Mouse (Mus musculus): ENCODE data around the gene Pced1b. TPM values are rescaled to one million over a fixed set of nuclear protein-coding genes. Genes with fewer than 3 reads are reported as not detected.

Pced1b gene
- polyA plus RNA-seq, 1 experiment from 2014 or later: 8.5 TPM

GRCm38 (mm10) chr15:97407496-97408454 lies 160.9 kb downstream of the Pced1b start:
- no peaks in the 10 kb centered on the region for H3K27me3 ChIP-seq (replicated peaks; ENCODE audit: control insufficient read depth, insufficient read depth, low read length)
- ATAC-seq (replicated peaks; ENCODE audit: low FRiP score): no peak
- WGBS: 64% methylated on average over 17 of the region's 17 CpGs
- H3K4me2 ChIP-seq: no peak overlapping the region
- no peak overlapping the region for H3K9ac ChIP-seq (ENCODE audit: low read depth, low read length)
- H3K36me3 ChIP-seq (ENCODE audit: control insufficient read depth, insufficient read depth, low read length): no peaks in the 10 kb centered on the region
- H3K9me3 ChIP-seq (ENCODE audit: control insufficient read depth, low read length): no peaks in the 10 kb centered on the region
- peaks cover 10% of the 10 kb centered on the region for H3K4me1 ChIP-seq (replicated peaks; ENCODE audit: control insufficient read depth, insufficient read depth, low read length)
- no peak overlapping the region for H3K27ac ChIP-seq (ENCODE audit: low read depth, low read length)
- H3K4me3 ChIP-seq (ENCODE audit: low read depth, low read length): no peak overlapping the region
- no peak for DNase-seq (ENCODE audit: low spot score)

- H3K9ac ChIP-seq (ENCODE audit: low read depth, low read length): no peak overlapping the region
- H3K4me1 ChIP-seq (replicated peaks; ENCODE audit: control insufficient read depth, insufficient read depth, low read length): no peaks in the 10 kb centered on the region; the same call in 1 of the 2 replicates
- H3K4me3 ChIP-seq (ENCODE audit: low read depth, low read length): no peak overlapping the region
- WGBS: 89% methylated on average over 2 of the region's 2 CpGs
- no peak overlapping the region for H3K27ac ChIP-seq (ENCODE audit: low read depth, low read length)
- no peak overlapping the region for H3K4me2 ChIP-seq
- H3K9me3 ChIP-seq (ENCODE audit: control insufficient read depth, low read length): no peaks in the 10 kb centered on the region
- ATAC-seq (replicated peaks; ENCODE audit: low FRiP score): no peak
- no peak for DNase-seq (ENCODE audit: low spot score)
- no peaks in the 10 kb centered on the region for H3K27me3 ChIP-seq (replicated peaks; ENCODE audit: control insufficient read depth, insufficient read depth, low read length)
- no peaks in the 10 kb centered on the region for H3K36me3 ChIP-seq (ENCODE audit: control insufficient read depth, insufficient read depth, low read length)
Observed at GRCm38 (mm10) chr15:97411136-97411535, 164.2 kb downstream of the Pced1b start.

- Histone ChIP-seq H3K27me3 (replicated peaks; ENCODE audit: control insufficient read depth, insufficient read depth, low read length) (no peaks in the 10 kb centered on the region), H3K27ac (ENCODE audit: low read depth, low read length) (no peak overlapping the region), H3K36me3 (ENCODE audit: control insufficient read depth, insufficient read depth, low read length) (no peaks in the 10 kb centered on the region), H3K4me1 (replicated peaks; ENCODE audit: control insufficient read depth, insufficient read depth, low read length) (no peaks in the 10 kb centered on the region; the same call in 1 of the 2 replicates), H3K9ac (ENCODE audit: low read depth, low read length) (no peak overlapping the region), H3K4me3 (ENCODE audit: low read depth, low read length) (no peak overlapping the region), H3K4me2 (no peak overlapping the region), H3K9me3 (ENCODE audit: control insufficient read depth, low read length) (no peaks in the 10 kb centered on the region)
- ATAC-seq (replicated peaks; ENCODE audit: low FRiP score) (no peak), DNase-seq (ENCODE audit: low spot score) (no peak)
- WGBS: 83% methylated on average over 6 of the region's 6 CpGs
Observed at GRCm38 (mm10) chr15:97411671-97412070, 164.8 kb downstream of the Pced1b start.

- Histone ChIP-seq H3K27ac (ENCODE audit: low read depth, low read length) (no peak overlapping the region), H3K9ac (ENCODE audit: low read depth, low read length) (no peak overlapping the region), H3K4me1 (replicated peaks; ENCODE audit: control insufficient read depth, insufficient read depth, low read length) (no peaks in the 10 kb centered on the region; the same call in 1 of the 2 replicates), H3K27me3 (replicated peaks; ENCODE audit: control insufficient read depth, insufficient read depth, low read length) (no peaks in the 10 kb centered on the region), H3K9me3 (ENCODE audit: control insufficient read depth, low read length) (no peaks in the 10 kb centered on the region), H3K4me3 (ENCODE audit: low read depth, low read length) (no peak overlapping the region), H3K36me3 (ENCODE audit: control insufficient read depth, insufficient read depth, low read length) (no peaks in the 10 kb centered on the region), H3K4me2 (no peak overlapping the region)
- DNase-seq (ENCODE audit: low spot score) (no peak), ATAC-seq (replicated peaks; ENCODE audit: low FRiP score) (no peak)
- WGBS: 87% methylated on average over 8 of the region's 8 CpGs
Observed at GRCm38 (mm10) chr15:97412308-97412707, 165.4 kb downstream of the Pced1b start.

DNA sequence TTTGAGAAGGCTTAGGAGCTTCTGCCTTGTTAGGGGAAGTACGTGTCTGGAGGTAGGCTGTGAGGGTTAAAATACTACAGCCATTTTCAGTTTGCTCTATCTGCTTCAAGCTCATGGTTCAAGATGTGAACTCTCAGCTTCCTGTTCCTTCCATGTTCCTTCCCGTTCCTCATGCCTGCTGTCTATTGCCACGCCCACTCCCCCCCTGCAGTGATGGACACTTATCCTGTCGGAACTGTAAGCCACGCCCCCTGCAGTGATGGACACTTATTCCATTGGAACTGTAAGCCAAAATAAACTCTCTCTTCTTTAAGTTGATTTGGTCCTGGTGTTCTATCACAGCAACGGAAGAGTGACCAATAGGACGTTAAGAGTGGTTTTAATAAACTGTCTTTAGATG lies 166.0 kb downstream of the Pced1b start:
- no peak for ATAC-seq (replicated peaks; ENCODE audit: low FRiP score)

DNA sequence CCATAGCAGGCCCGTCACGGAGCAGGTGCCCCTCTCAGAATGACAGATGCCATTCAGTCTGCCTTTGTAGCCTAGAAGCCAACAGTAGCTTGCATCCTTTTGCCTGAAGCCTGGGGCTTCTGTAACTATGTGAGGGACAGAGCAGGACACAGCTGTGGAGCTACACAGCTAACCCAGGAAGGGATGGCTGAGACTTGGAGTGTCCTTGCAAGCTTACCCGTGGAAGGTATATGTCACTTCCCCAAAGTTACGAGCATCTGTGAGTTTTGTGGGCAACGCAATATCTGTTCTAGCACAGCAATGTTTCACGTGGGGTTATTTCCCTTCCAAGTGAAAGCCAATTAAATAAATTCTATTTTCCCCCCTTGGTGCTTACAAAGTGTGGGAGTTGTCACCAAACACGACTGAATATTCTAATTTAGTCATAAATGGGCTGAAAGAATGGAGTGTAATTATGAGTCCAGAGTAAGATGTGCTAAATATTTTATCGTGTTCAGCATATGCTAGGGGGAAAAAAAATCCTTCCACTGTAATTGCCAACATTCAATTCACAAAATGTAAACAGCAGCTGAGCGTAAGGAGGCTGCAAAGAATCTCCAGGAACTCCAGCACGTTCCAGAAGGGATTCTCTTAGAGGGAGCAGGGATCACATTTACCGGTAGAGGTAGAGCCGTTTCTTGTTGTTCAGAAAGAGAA lies 168.0 kb downstream of the Pced1b start:
- no peaks in the 10 kb centered on the region for H3K4me1 ChIP-seq (replicated peaks; ENCODE audit: control insufficient read depth, insufficient read depth, low read length)
- no peak overlapping the region for H3K27ac ChIP-seq (ENCODE audit: low read depth, low read length)
- no peaks in the 10 kb centered on the region for H3K36me3 ChIP-seq (ENCODE audit: control insufficient read depth, insufficient read depth, low read length)
- no peak for DNase-seq (ENCODE audit: low spot score)
- ATAC-seq (replicated peaks; ENCODE audit: low FRiP score): no peak
- H3K4me3 ChIP-seq (ENCODE audit: low read depth, low read length): no peak overlapping the region
- no peak overlapping the region for H3K9ac ChIP-seq (ENCODE audit: low read depth, low read length)
- H3K4me2 ChIP-seq: no peak overlapping the region
- H3K27me3 ChIP-seq (replicated peaks; ENCODE audit: control insufficient read depth, insufficient read depth, low read length): no peaks in the 10 kb centered on the region
- H3K9me3 ChIP-seq (ENCODE audit: control insufficient read depth, low read length): no peaks in the 10 kb centered on the region
- 74% methylated on average over 12 of the region's 12 CpGs for WGBS

More for the DNA sequence above, 166.0 kb downstream of the Pced1b start:
- Histone ChIP-seq H3K27ac (ENCODE audit: low read depth, low read length) (no peak overlapping the region), H3K4me3 (ENCODE audit: low read depth, low read length) (no peak overlapping the region), H3K4me1 (replicated peaks; ENCODE audit: control insufficient read depth, insufficient read depth, low read length) (no peaks in the 10 kb centered on the region), H3K27me3 (replicated peaks; ENCODE audit: control insufficient read depth, insufficient read depth, low read length) (no peaks in the 10 kb centered on the region), H3K9me3 (ENCODE audit: control insufficient read depth, low read length) (no peaks in the 10 kb centered on the region), H3K4me2 (no peak overlapping the region), H3K36me3 (ENCODE audit: control insufficient read depth, insufficient read depth, low read length) (no peaks in the 10 kb centered on the region), H3K9ac (ENCODE audit: low read depth, low read length) (no peak overlapping the region)
- WGBS: 76% methylated on average over 7 of the region's 7 CpGs
- no peak for DNase-seq (ENCODE audit: low spot score)

DNA sequence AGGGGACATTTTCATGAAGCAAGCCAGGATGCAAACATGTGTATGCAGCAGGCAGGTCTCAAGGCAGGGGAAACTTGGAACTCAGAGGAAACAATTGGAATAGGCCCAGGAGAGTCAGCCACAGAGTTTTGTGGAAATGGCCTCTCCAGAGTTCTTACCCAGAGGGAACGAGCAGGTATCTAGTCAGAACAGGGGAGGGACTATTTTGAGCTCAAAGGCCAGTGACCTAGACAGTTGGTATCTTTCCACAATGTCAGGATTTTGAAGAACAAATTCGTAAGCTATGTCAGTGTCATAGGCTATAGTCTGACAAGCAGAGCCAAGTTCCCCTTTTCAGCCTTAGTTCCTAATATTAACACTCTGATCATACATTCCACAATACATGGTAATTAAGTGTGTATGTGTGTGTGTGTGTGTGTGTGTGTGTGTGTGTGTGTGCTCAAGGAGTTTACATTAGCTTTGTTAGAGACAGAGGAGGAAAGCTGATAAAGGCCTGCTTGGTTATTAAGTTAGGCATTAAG lies 168.6 kb downstream of the Pced1b start:
- DNase-seq (ENCODE audit: low spot score) (no peak), ATAC-seq (replicated peaks; ENCODE audit: low FRiP score) (no peak)
- Histone ChIP-seq H3K4me2 (no peak overlapping the region), H3K4me1 (replicated peaks; ENCODE audit: control insufficient read depth, insufficient read depth, low read length) (no peaks in the 10 kb centered on the region), H3K9ac (ENCODE audit: low read depth, low read length) (no peak overlapping the region), H3K27ac (ENCODE audit: low read depth, low read length) (no peak overlapping the region), H3K9me3 (ENCODE audit: control insufficient read depth, low read length) (no peaks in the 10 kb centered on the region), H3K4me3 (ENCODE audit: low read depth, low read length) (no peak overlapping the region), H3K36me3 (ENCODE audit: control insufficient read depth, insufficient read depth, low read length) (no peaks in the 10 kb centered on the region), H3K27me3 (replicated peaks; ENCODE audit: control insufficient read depth, insufficient read depth, low read length) (no peaks in the 10 kb centered on the region)
- WGBS: 42% methylated on average over 2 of the region's 2 CpGs

DNA sequence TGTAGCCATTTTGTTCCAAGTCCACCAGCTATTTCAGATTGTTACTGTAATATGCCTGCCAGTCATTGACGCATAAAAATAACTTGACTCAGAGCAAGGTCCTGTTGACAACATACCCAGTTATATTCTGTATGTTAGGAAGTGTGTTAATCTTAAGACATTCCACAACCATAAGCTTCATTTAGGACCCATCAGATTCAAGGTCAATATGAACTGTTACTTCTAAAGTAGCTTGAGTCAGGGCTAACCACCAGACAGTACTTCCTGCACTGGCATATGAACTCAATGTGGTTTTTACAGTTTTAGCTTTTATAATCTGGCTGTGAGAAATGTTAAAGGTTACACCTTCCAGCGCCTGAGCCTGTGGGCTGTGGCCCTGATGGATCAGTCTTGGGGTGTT lies 173.4 kb downstream of the Pced1b start:
- H3K9me3 ChIP-seq (ENCODE audit: control insufficient read depth, low read length): no peaks in the 10 kb centered on the region
- H3K27me3 ChIP-seq (replicated peaks; ENCODE audit: control insufficient read depth, insufficient read depth, low read length): no peaks in the 10 kb centered on the region

More for the DNA sequence above, 173.4 kb downstream of the Pced1b start:
- H3K4me2 ChIP-seq: no peak overlapping the region
- DNase-seq (ENCODE audit: low spot score) (no peak), ATAC-seq (replicated peaks; ENCODE audit: low FRiP score) (no peak)
- H3K9ac ChIP-seq (ENCODE audit: low read depth, low read length): no peak overlapping the region
- 89% methylated on average over 2 of the region's 2 CpGs for WGBS
- H3K27ac ChIP-seq (ENCODE audit: low read depth, low read length): no peak overlapping the region
- H3K4me1 ChIP-seq (replicated peaks; ENCODE audit: control insufficient read depth, insufficient read depth, low read length): no peaks in the 10 kb centered on the region; the same call in 1 of the 2 replicates
- no peaks in the 10 kb centered on the region for H3K36me3 ChIP-seq (ENCODE audit: control insufficient read depth, insufficient read depth, low read length)
- H3K4me3 ChIP-seq (ENCODE audit: low read depth, low read length): no peak overlapping the region
